Mouse (Mus musculus) thymus, postnatal 0 days (tissue): ENCODE measurements around the gene Ankef1. TPM values are rescaled to one million over a fixed set of nuclear protein-coding genes. Genes with fewer than 3 reads are reported as not detected.

Experiments used
- DNase-seq: peaks from one replicate; pipeline ENCODE4 v3.0.0-alpha.2; 2015; ENCODE audit warnings: low spot score
- polyA plus RNA-seq: library from polyadenylated mRNA; unstranded; fragments of >200 nt; fragmentation: Nextera tagmentation; extraction: Ambion mirVana; gene quantifications from 2 replicates; pipeline ENCODE4 v1.2.1, GENCODE M21; 2015

Gene Ankef1
- polyA plus RNA-seq, 1 experiment from 2014 or later: 0.09 TPM

DNA sequence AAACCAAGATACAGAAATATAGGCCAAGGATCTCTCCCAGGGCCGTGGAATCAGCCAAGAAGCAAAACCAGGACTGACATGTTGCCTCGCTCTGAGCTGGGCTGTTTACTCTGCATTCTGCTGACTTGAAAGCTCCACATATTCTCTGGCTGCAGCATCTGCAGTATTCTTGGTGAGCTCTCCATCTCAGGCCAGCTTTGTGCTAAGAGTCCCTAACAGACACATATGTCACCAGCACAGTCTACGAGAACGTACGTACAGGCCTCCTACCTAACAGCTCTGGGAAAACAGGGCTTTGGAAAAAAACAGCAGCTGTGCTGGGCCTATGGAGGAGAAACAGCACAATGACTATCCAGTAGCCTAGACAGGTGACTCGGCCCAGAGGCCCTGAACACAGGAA is 97.0 kb downstream of the Ankef1 start:
- no peak for DNase-seq

DNA sequence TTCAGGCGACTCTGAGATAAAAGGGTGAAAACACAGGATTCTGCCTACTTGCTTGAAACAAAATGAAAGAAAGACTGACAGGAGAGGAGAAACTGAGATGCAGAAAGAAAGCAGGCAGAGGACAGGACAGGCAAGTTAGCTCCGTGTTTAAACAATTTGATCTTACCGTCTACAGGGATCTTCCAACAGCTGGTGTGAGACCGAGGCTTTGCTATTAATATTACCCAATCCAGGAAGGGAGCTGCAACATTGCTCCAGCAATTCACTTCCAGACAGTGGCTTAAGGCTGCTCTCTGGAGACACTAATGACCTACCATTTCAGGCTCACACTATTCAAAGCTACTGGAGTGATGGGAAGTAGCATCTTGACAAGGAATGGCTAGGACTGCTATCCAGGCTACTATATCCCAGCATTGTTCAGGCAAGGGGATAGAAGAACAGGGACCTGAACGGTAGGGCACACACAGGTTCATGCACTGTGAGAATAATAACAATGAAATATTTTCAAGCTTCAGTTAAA is 99.0 kb downstream of the Ankef1 start:
- DNase-seq: no peak

DNA sequence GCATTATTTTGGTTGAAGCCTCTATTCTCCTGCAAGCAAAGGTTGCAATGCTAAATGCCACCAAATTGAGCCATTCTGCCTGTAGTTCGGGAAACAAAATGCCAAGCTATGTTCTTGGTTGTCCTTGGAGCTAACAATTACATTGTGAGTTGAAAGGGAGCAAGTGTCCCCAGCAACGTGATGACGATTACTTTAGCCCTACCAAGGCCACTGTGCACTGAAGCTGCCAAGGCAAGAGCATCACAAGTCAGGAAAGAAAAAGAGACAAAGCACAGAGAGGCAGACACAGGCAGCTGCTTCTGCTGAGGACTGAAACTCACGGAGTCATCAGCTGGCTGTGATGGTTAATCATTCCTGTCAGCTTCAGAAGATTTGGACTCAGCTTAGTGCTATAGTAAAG is 99.5 kb downstream of the Ankef1 start:
- DNase-seq: no peak

Other genes starting within 250 kb of the Ankef1 start
- not detected in 2 replicates for gene Pak7, start 113.9 kb upstream of the Ankef1 start, polyA plus RNA-seq
- gene Snap25, start 211.5 kb downstream of the Ankef1 start, polyA plus RNA-seq: 0.45 TPM in 1 of 2 replicates, not detected in the other